Mouse (Mus musculus) heart, postnatal 36 days (tissue): ENCODE measurements around the gene Pnpo. TPM values are rescaled to one million over a fixed set of nuclear protein-coding genes. Genes with fewer than 3 reads are reported as not detected.

Source experiments
- DNase-seq, 2 experiments: peaks; one replicate each; pipeline ENCODE4 v3.0.0; 2021 to 2022
- intact Hi-C: fragments of 180-260 bp; cut with DNase I; formaldehyde crosslinking; loops from one replicate; pipeline ENCODE4 v1.15.1; 2025
- total RNA-seq, 2 experiments: library from RNA; stranded (reverse); gene quantifications; 2 replicates each; pipeline ENCODE4 v1.2.3; 2021

Pnpo gene
- total RNA-seq: 10 to 100 TPM; 12.8 to 13.9 TPM

GRCm38 (mm10) chr11:96943746-96944304, at the start of gene Pnpo:
Pnpo (minus strand) TSS chr11:96943986.
- peak; percentile 85 to 87 for DNase-seq
- intact Hi-C loops: loop anchor here (2.0 kb wide), 1 partner anchor 19 kb away; no protein-coding TSS in a partner anchor

DNA sequence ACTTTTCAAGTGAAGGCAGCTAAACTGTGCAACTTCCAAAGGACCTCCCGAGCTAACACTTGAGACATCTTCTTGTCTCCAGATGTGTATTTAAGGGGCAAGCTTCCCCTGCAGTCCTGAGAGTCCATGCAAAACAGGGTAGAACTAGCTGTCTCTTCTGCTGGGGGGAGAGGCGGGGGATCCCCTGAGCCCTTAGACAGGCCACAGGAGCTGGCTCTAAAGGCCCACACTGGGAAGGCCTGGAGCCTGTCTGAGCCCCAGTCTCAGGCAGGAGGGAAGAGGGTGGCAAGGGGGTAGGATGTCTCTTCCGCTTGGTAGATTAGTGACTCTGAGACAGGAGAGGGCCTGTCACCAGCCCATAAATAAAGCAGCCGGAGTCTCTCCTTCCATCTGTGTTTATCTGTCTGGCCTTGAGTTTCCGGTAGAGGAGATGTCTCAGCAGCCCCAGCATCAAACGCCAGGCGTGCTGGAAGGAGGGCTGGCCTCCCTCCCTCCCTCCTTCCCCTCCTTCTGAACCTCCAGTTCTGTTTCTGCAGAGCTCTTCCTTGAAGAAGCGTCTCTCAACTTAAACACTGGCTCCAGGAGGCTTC, 49.0 kb upstream of the Pnpo start:
- intact Hi-C loops: no loop called here
- DNase-seq: no peak

- DNase-seq: no peak
- intact Hi-C loops: no loop called here
Measured at GRCm38 (mm10) chr11:96991501-96991900, 47.7 kb upstream of the Pnpo start.

DNA sequence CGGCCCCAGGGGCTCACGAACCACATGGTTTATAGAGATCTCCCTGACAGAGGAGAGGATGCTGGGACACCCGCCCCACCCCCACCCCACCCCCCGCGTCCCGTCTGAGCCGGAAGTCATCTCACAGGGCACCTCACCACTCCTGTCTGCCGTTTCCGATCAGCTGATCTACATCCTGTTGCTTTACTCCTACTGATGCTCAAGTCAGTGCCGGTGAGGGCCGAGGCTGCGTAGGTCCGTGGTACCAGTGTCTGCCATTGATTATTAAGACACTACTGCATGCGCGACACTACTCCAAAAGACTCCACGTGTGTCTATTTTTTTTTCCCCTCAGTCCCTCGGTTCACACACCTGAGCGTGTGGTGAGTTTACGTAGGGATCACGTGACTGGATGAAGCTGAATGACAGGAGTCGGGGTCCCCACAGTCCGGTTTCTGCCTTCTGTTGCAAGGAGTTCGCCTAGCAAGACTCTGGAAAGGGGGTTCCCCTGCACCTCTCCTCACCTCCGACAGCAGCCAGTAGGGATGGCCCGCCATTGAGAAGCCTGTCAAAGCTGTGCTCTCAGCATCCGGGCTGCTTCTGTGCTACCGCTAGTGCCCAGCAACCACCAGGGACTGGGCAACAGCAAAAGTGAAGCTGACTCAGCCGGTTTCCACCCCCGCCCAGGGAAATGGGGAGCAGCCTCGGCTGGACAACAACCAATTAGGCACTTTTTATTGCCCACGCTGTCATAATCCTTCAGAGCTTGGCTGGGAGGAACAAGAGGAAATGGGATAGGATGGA, 44.3 kb upstream of the Pnpo start:
- DNase-seq: no peak
- intact Hi-C loops: no loop called here

DNA sequence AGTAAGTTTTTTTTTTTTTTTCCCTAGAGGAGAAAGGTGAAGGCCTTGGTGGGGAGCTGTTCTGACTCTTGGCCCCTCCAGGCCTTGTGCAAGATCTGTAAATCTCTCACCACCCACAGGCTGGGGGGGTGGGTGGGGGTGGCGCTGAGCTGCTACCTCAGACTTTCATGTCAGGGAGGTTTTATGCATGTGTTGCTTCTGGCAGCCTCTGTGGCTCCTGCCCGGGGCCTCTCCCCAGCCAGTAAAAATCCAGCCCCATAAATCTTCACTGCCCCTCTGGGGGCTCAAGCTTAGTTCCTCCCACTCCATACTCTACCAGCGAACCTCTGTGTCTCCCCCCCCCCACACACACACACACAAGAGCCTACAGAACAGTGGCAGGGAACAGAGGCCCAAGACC, 42.7 kb upstream of the Pnpo start:
- intact Hi-C loops: no loop called here
- DNase-seq: no peak

DNA sequence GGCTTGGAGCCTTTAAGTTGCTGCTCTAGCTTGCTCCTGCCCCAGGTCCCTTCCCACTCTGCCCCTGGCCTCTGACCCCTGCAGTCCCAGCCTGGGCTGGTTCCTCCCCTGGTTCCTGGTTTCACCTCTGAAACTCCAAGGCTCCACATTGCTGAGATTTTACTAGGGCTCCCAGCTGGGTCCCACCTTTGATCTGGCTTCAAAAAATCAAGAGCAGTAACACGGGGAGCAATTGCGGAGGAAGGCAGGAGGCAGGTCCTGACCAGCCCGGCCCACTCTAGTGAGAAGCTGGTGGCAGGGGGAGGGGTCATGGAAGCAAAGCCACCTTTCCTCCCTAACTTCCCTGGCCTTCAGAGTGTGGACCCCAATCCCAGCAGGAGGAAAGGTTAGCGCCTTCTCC, 41.1 kb upstream of the Pnpo start:
- intact Hi-C loops: loop anchor here (5.0 kb wide), 2 partner anchors 68 to 187 kb away; partner anchors contain the start of gene Cdk5rap3
- DNase-seq: no peak

GRCm38 (mm10) chr11:96982859-96983258, 39.1 kb upstream of the Pnpo start, which contains the start of gene Sp2:
Sp2 (minus strand) TSS chr11:96982959.
- no peak for DNase-seq
- intact Hi-C loops: loop anchor here (1.0 to 5.0 kb wide), 3 partner anchors 43 to 189 kb away; partner anchors contain the start of gene Cdk5rap3

GRCm38 (mm10) chr11:96982355-96982754, 38.6 kb upstream of the Pnpo start:
- DNase-seq: peak; percentile 79 to 84
- intact Hi-C loops: loop anchor here (1.0 to 5.0 kb wide), 3 partner anchors 44 to 190 kb away; partner anchors contain the start of gene Cdk5rap3

DNA sequence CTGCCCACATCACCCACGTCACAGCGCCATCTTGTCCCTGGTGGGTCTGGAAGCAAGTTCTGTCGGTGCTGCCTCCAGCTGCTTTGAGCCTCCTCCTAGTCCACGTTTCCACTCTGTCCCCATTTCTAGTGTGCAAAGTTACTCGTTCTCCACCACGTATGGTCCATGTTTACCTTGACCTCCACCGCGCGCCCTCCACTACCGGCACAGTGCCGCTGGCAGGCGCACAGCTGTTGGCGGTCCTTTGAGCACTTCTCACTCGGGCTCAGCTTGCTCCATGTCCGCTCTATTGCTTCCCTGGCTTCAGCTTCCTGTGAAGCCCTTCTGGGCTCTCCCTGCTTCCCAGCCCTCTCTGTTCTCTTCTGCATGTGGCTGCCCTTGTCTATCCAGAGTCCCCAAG, 37.7 kb upstream of the Pnpo start:
- intact Hi-C loops: loop anchor here (5.0 kb wide), 2 partner anchors 64 to 191 kb away; partner anchors contain the start of gene Cdk5rap3
- DNase-seq: no peak

DNA sequence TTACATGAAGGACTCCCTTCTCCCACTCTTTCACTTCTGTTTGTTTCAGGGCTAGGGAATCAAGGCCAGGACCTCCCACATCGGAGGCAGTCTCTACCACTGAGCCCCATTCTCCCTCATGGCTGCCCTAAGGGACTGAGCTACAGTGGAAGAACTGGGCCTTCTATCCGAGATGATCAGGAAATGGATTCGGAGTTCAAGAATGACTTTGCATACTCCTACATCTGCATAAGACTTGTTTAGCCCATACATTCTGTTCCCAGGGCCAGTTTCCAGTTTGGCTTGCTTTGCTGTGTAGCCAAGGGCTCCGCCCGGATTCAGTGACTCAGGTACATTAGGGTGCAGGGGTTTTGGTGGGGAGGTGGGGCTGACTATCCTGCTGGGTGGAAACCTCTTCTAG, 36.2 kb upstream of the Pnpo start:
- intact Hi-C loops: loop anchor here (5.0 kb wide), 2 partner anchors 63 to 192 kb away; partner anchors contain the start of gene Cdk5rap3

GRCm38 (mm10) chr11:96979329-96979728, 35.5 kb upstream of the Pnpo start:
- intact Hi-C loops: no loop called here

More for the DNA sequence above, 36.2 kb upstream of the Pnpo start:
- DNase-seq: no peak

DNA sequence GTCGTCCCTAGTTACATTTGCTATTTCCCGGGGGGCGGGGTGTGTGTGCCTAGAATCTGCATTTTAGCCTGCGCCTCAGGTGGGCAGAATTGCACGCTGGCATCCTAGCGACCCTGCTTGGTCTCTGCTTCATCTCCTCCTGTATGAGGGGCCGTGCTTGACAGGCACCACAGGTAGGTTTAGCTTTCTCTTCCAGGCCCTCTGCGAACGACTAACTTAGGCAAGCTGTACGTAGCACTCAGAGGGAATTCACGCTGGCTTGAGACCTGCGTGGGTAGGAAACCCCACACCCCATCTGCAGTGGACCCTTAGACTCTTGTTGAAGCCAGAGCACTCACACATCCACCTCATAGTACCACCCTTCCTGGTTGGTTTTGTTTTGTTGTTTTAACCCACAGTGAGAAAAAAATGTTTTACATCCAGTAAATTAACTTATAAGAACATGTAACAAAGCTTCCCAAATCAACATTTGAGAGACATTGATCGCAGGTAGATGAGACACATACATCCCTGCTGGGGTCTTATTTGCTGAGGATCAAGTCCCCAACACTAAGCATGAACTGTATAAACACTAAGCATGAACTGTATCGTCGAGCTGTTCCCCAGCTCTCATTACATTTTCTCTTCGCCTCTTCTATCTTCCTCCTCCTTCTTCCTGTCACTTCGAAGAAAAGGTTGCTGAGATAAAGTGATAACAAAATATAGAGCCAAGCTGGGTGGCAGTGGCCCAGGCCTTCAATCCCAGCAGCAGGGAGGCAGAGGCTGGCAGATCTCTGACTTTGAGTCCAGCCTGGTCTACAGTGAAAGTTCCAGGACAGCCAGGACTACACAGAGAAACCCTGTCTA, 34.8 kb upstream of the Pnpo start:
- DNase-seq: no peak
- intact Hi-C loops: no loop called here

More at GRCm38 (mm10) chr11:96979329-96979728, 35.5 kb upstream of the Pnpo start:
- DNase-seq: no peak

GRCm38 (mm10) chr11:96977606-96978400, 34.0 kb upstream of the Pnpo start:
- peak; percentile 96 to 99 for DNase-seq
- intact Hi-C loops: no loop called here

DNA sequence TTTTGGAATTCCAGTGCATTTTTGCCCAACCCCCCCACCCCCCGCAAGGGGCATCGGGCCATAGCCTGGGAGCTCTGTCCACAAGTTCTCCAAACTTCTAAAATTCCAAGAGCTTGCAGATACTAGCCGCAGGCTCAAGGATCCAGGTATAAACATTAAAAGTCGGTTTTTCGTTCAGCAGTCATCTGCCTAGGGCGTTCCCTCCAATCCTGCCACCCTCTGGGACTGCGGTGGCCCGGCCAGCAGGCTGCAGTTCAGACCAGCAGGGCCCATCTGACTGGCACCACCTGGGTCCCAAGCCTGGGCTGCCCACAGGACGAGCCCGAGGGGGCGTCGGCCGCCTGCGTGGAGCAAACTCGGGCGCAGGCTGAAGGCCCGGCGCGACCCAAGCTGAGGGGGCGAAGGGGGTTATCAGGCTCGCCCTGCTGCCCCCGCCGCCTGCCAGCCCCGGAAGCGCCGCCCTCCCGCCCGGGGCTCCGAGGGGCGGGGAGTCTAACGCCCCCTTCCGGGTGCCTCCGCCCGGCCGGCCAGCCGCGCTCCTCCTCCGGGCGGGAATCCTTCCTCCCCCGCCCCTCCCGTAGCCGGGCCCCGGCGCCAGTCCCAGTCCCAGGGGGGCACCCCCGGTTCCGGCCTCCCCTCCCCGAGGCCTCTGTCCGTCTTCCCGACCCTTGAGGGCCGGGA, 33.3 kb upstream of the Pnpo start:
- intact Hi-C loops: no loop called here

DNA sequence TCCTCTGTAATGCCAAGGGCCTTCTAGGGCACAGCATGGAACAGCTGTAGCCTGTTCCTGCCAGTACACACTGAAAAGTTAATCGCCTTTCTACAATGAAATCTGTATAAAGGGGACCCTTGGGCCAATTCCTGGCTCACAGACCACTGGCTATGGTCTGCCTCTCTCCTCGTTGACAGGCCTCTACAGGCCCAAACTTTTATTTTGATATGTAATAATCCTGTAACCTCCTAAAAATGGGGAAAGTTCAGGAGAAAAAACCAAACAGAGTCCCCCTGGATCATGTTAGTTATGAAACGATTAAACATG, 32.5 kb upstream of the Pnpo start:
- peak in 1 of 2 experiments; percentile 9 for DNase-seq
- intact Hi-C loops: no loop called here

More for the DNA sequence above, 33.3 kb upstream of the Pnpo start:
- DNase-seq: peak; percentile 87 to 96

GRCm38 (mm10) chr11:96975511-96976378, 32.0 kb upstream of the Pnpo start:
- DNase-seq: no peak
- intact Hi-C loops: no loop called here

DNA sequence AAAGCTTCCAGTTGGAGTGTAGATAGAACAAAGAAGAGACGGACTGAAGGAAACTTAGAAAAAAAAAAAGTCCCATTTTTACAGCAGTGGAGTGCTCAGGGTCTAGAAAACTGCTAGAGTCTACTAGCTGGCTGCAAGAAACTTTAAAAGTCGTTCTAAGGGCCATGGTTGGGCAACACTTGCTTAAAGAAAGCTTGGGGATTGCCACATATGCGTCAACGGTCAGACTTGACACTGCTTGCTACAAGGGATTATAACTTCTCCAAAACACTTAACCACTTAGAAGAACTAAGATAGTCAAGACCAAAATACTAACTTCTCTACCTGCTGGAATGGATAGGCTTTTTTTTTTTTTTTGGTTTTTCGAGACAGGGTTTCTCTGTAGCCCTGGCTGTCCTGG, 31.0 kb upstream of the Pnpo start:
- intact Hi-C loops: no loop called here
- no peak for DNase-seq

DNA sequence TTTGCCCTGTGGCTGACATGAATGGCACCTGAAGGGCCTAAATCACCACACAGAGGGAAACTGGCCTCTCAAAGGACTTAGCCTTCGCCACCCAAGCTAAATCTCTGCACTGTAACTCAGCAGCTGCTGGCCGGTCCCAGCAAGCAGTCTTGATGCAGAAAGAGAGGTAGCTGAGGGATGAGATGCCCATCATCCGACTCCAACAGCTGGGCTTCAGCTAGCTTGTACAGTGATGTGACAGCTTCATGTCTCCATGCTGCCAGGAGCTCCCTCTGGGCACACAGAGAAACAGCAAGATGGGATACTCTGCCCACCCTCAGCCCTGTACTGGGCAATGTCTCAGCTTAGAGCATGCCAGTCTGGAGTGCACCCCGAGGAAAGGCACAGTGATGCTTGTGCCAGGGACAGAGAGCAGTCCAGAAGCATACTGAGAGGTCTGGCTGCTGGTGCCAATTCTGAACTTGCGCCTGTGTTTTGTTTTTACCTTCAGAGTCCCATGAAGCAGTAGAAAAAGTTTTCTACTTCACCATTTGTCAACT, 29.7 kb upstream of the Pnpo start:
- intact Hi-C loops: no loop called here
- peak in 1 of 2 experiments; percentile 18 for DNase-seq
